Comparison of ENCODE assay signal across 8 mouse cellular contexts in the genomic region with DNA sequence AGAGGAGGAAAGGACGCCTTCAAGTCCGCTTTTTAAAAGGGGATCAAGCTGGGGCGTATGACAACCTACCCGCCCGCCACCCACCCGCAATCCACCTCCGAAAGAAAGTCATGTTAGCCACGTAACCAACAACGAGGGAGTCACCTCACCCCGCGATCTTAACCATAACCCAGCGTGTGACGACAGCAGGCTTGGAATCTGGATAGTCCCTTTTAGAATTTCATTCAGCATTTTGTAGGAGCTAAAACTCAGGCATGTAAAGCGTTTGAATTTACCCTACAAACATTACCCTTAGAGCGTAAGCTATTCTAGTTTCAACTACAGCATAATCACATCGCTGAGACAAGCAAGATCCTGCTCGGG. TPM values are rescaled to one million over a fixed set of nuclear protein-coding genes. Genes with fewer than 3 reads are reported as not detected.
DNase-seq lines count a peak whose midpoint lies in the region; ATAC-seq and TF ChIP-seq lines count a peak whose summit lies in the region.

No protein-coding gene starts in this region.

- H3K9me3 ChIP-seq in heart, embryonic 10.5 days: no peaks in the 10 kb centered on the region
- no peaks in the 10 kb centered on the region for H3K9me3 ChIP-seq in CH12.LX (replicated peaks; ENCODE audit: low read length)
- H3K9me3 ChIP-seq in forebrain, embryonic 14.5 days (replicated peaks; ENCODE audit: control insufficient read depth, low read length): no peaks in the 10 kb centered on the region
- no peaks in the 10 kb centered on the region for H3K9me3 ChIP-seq in liver, embryonic 14.5 days (ENCODE audit: control insufficient read depth, low read length)

- H3K27me3 ChIP-seq in heart, embryonic 10.5 days (ENCODE audit: insufficient read depth, poor library complexity, severe bottlenecking): no peaks in the 10 kb centered on the region
- no peaks in the 10 kb centered on the region for H3K27me3 ChIP-seq in CH12.LX (replicated peaks)
- no peaks in the 10 kb centered on the region for H3K27me3 ChIP-seq in forebrain, embryonic 14.5 days (replicated peaks; ENCODE audit: control insufficient read depth, insufficient read depth, low read length)
- no peaks in the 10 kb centered on the region for H3K27me3 ChIP-seq in liver, embryonic 14.5 days (ENCODE audit: control insufficient read depth, insufficient read depth, low read length)

- DNase-seq in heart, embryonic 10.5 days (ENCODE audit: low spot score): no peak
- no peak for DNase-seq in heart, adult 9 months (ENCODE audit: low spot score in 2 of 2)
- DNase-seq in CH12.LX (ENCODE audit: extremely low read depth): no peak
- no peak for DNase-seq in forebrain, embryonic 14.5 days (ENCODE audit: low spot score)
- no peak for DNase-seq in liver, embryonic 14.5 days (ENCODE audit: low read depth in 3 of 3, low spot score in 3 of 3)
- no peak for DNase-seq in gastrocnemius, postnatal 4 days (ENCODE audit: low spot score in 2 of 2)
- DNase-seq in yolk sac, embryonic 10.5 days (ENCODE audit: low spot score): no peak
- DNase-seq in embryo, embryonic 11 days: no peak

- H3K27ac ChIP-seq in heart, embryonic 10.5 days: peak overlapping the region; percentile 90
- peak overlapping the region; percentile 58 for H3K27ac ChIP-seq in CH12.LX (ENCODE audit: insufficient read depth, low read depth)
- H3K27ac ChIP-seq in forebrain, embryonic 14.5 days (ENCODE audit: low read depth, low read length): peak overlapping the region; percentile 78
- peak overlapping the region; percentile 80 for H3K27ac ChIP-seq in liver, embryonic 14.5 days

- H3K4me3 ChIP-seq in heart, embryonic 10.5 days: peak overlapping the region; percentile 80
- peak overlapping the region; percentile 69 to 78 (median 72) for H3K4me3 ChIP-seq in CH12.LX (replicated peaks in 1 of 3; ENCODE audit: low read depth in 2 of 3, low read length in 2 of 3, poor library complexity in 1 of 3)
- H3K4me3 ChIP-seq in forebrain, embryonic 14.5 days (ENCODE audit: low read depth, low read length): peak overlapping the region; percentile 72
- peak overlapping the region; percentile 68 to 83 for H3K4me3 ChIP-seq in liver, embryonic 14.5 days (ENCODE audit: insufficient read depth in 1 of 2, low read depth in 2 of 2, low read length in 2 of 2)

- H3K4me2 ChIP-seq in CH12.LX (ENCODE audit: insufficient read depth, low read depth, poor library complexity, severe bottlenecking): peak overlapping the region; percentile 88
- peak overlapping the region; percentile 90 for H3K4me2 ChIP-seq in forebrain, embryonic 14.5 days (ENCODE audit: low read length)
- H3K4me2 ChIP-seq in liver, embryonic 14.5 days (ENCODE audit: low read depth): peak overlapping the region; percentile 94

- dilution Hi-C loops in CH12.LX (cut with MboI; ENCODE audit: extremely low pct_ligation_motif_present, extremely low pct_unique_long_range_greater_than_20kb, low sequenced_read_pairs): no loop called here

- TF ChIP-seq RAD21 in CH12.LX (IDR thresholded peaks at IDR 0.05; ENCODE audit: low read depth, low read length): no peak

- no peaks in the 10 kb centered on the region for H3K36me3 ChIP-seq in heart, embryonic 10.5 days
- peaks cover 2 to 13% of the 10 kb centered on the region in 2 experiments for H3K36me3 ChIP-seq in CH12.LX (replicated peaks in 1 of 2; ENCODE audit: control insufficient read depth in 1 of 2, insufficient read depth in 1 of 2, low read length in 1 of 2)
- no peaks in the 10 kb centered on the region for H3K36me3 ChIP-seq in forebrain, embryonic 14.5 days (ENCODE audit: control insufficient read depth, insufficient read depth, low read length)
- no peaks in the 10 kb centered on the region for H3K36me3 ChIP-seq in liver, embryonic 14.5 days (replicated peaks; ENCODE audit: control insufficient read depth, insufficient read depth, low read depth)

- H3K4me1 ChIP-seq in heart, embryonic 10.5 days: peaks cover 11% of the 10 kb centered on the region; the same call in 1 of the 2 replicates
- H3K4me1 ChIP-seq in CH12.LX (ENCODE audit: control insufficient read depth in 1 of 2, insufficient read depth in 2 of 2): peaks cover 2 to 24% of the 10 kb centered on the region in 2 experiments; a peak in 3 of 4 replicates
- peaks cover 4% of the 10 kb centered on the region; the same call in 1 of the 2 replicates for H3K4me1 ChIP-seq in forebrain, embryonic 14.5 days (ENCODE audit: control insufficient read depth, insufficient read depth, low read length)
- peaks cover 9 to 10% of the 10 kb centered on the region in 2 experiments for H3K4me1 ChIP-seq in liver, embryonic 14.5 days (replicated peaks; ENCODE audit: control insufficient read depth in 2 of 2, insufficient read depth in 2 of 2, low read length in 1 of 2)

- no peak; the same call in 1 of the 2 replicates for ATAC-seq in forebrain, embryonic 14.5 days
- peak; percentile 40; the same call in 1 of the 2 replicates for ATAC-seq in liver, embryonic 14.5 days (ENCODE audit: insufficient read depth)

- peak overlapping the region; percentile 75 for H3K9ac ChIP-seq in CH12.LX (ENCODE audit: insufficient read depth, low read depth)
- peak overlapping the region; percentile 80 for H3K9ac ChIP-seq in forebrain, embryonic 14.5 days (ENCODE audit: low read length)
- peak overlapping the region; percentile 89 for H3K9ac ChIP-seq in liver, embryonic 14.5 days (replicated peaks)

- TF ChIP-seq EP300 in CH12.LX (IDR thresholded peaks at IDR 0.05; ENCODE audit: low read length): no peak
- no peak for TF ChIP-seq EP300 in liver, embryonic 14.5 days (IDR thresholded peaks at IDR 0.05; ENCODE audit: low read depth)

- TF ChIP-seq CTCF in CH12.LX (conservative IDR thresholded peaks at IDR 0.05 in 1 of 2, IDR thresholded peaks at IDR 0.05 in 1 of 2; ENCODE audit: low read depth in 2 of 2, low read length in 2 of 2): no peak
- no peak for TF ChIP-seq CTCF in liver, embryonic 14.5 days (IDR thresholded peaks at IDR 0.05; ENCODE audit: low read depth)

- in situ Hi-C loops in CH12.LX (cut with MboI; ENCODE audit: low pct_ligation_motif_present, low pct_unique_long_range_greater_than_20kb, low sequenced_read_pairs): no loop called here

- H3K79me2 ChIP-seq in CH12.LX (replicated peaks; ENCODE audit: control insufficient read depth, extremely low read depth, insufficient read depth, poor library complexity, severe bottlenecking): 0 out of 2 replicates have a peak, but pooled peaks cover 3% of the 10 kb centered on the region

- 1% methylated on average over 17 of the region's 17 CpGs for WGBS in heart, embryonic 10.5 days
- under 1% methylated on average over 17 of the region's 17 CpGs for WGBS in forebrain, embryonic 14.5 days
- WGBS in liver, embryonic 14.5 days (ENCODE audit: insufficient replicate concordance): under 1% methylated on average over 17 of the region's 17 CpGs

- TF ChIP-seq POLR2A in CH12.LX (IDR thresholded peaks at IDR 0.05; ENCODE audit: low read depth, low read length): no peak

TF ChIP-seq in CH12.LX, 34 proteins besides CTCF, POLR2A, EP300 and RAD21 (continues in another document):
- 0 out of 2 replicates have a peak, but pooled peaks have one; percentile 0 for TF ChIP-seq MYC (IDR thresholded peaks at IDR 0.05; ENCODE audit: low read depth, low read length)
- TF ChIP-seq TBP (conservative IDR thresholded peaks at IDR 0.05; ENCODE audit: low read depth, low read length): no peak
- TF ChIP-seq PAX5 (IDR thresholded peaks at IDR 0.05; ENCODE audit: low read length): no peak
- TF ChIP-seq TCF12 (IDR thresholded peaks at IDR 0.05; ENCODE audit: low read depth, low read length): no peak
- no peak for TF ChIP-seq GABPA (IDR thresholded peaks at IDR 0.05; ENCODE audit: insufficient replicate concordance, low read depth, low read length)
- no peak for TF ChIP-seq CHD2 (IDR thresholded peaks at IDR 0.05; ENCODE audit: low read length)
- TF ChIP-seq ETS1 (conservative IDR thresholded peaks at IDR 0.05; ENCODE audit: low read depth, low read length): no peak
- TF ChIP-seq ELF1 (IDR thresholded peaks at IDR 0.05; ENCODE audit: low read depth, low read length): no peak
- peak; percentile 28; the same call in 1 of the 2 replicates for TF ChIP-seq ZMIZ1 (IDR thresholded peaks at IDR 0.05; ENCODE audit: low read depth, low read length)
- TF ChIP-seq IRF4 (IDR thresholded peaks at IDR 0.05; ENCODE audit: low read depth, low read length): no peak
- no peak for TF ChIP-seq UBTF (IDR thresholded peaks at IDR 0.05; ENCODE audit: low read depth, low read length)
- TF ChIP-seq HCFC1 (IDR thresholded peaks at IDR 0.05; ENCODE audit: low read depth, low read length): no peak

RNA-seq across cellular contexts. Expression of gene Snx14, which starts 0.5 kb away (rescaled TPM):
- 25.4 and 29.9 TPM in 2 replicates for polyA plus RNA-seq in heart, embryonic 10.5 days (2016; fragmentation: Nextera tagmentation; extraction: Ambion mirVana)
- total RNA-seq in CH12.LX (2012; rRNA removed) (8.0 and 8.7 TPM in 2 replicates), CH12.LX (2014; rRNA removed) (13.9 and 17.4 TPM in 2 replicates)
- polyA plus RNA-seq in CH12.LX (2012; ENCODE audit: insufficient read length, low read depth): 10.0 and 10.6 TPM in 2 replicates
- polyA plus RNA-seq in forebrain, embryonic 14.5 days (2014; fragmentation: Nextera tagmentation; extraction: Ambion mirVana): 22.1 and 25.1 TPM in 2 replicates
- polyA plus RNA-seq in liver, embryonic 14.5 days (2012; rRNA removed): 4.8 and 8.6 TPM in 2 replicates
- 9.9 and 10.1 TPM in 2 replicates for polyA plus RNA-seq in liver, embryonic 14.5 days (2014; fragmentation: Nextera tagmentation; extraction: Ambion mirVana)
- total RNA-seq in gastrocnemius, postnatal 4 days (2021): 10 to 100 TPM; 24.7 to 25.6 TPM

RNA-seq across cellular contexts. Expression of gene Gm20537, which starts 17.2 kb away (rescaled TPM):
- 0.58 and 0.78 TPM in 2 replicates for polyA plus RNA-seq in heart, embryonic 10.5 days (2016; fragmentation: Nextera tagmentation; extraction: Ambion mirVana)
- total RNA-seq in CH12.LX (2012; rRNA removed) (0.67 TPM in 1 of 2 replicates, not detected in the other), CH12.LX (2014; rRNA removed) (not detected in 2 replicates)
- 3.9 and 9.4 TPM in 2 replicates for polyA plus RNA-seq in CH12.LX (2012; ENCODE audit: insufficient read length, low read depth)
- 0.50 and 0.89 TPM in 2 replicates for polyA plus RNA-seq in forebrain, embryonic 14.5 days (2014; fragmentation: Nextera tagmentation; extraction: Ambion mirVana)
- 0.06 and 0.57 TPM in 2 replicates for polyA plus RNA-seq in liver, embryonic 14.5 days (2012; rRNA removed)
- polyA plus RNA-seq in liver, embryonic 14.5 days (2014; fragmentation: Nextera tagmentation; extraction: Ambion mirVana): 0.20 TPM in 1 of 2 replicates, not detected in the other
- total RNA-seq in gastrocnemius, postnatal 4 days (2021): 1 to 10 TPM; 1.2 to 1.7 TPM

RNA-seq across cellular contexts. Expression of gene Syncrip, which starts 43.2 kb away (rescaled TPM):
- polyA plus RNA-seq in heart, embryonic 10.5 days (2016; fragmentation: Nextera tagmentation; extraction: Ambion mirVana): 78.4 and 96.1 TPM in 2 replicates
- total RNA-seq in CH12.LX (2012; rRNA removed) (102 and 141 TPM in 2 replicates), CH12.LX (2014; rRNA removed) (227 and 267 TPM in 2 replicates)
- polyA plus RNA-seq in CH12.LX (2012; ENCODE audit: insufficient read length, low read depth): 213 and 267 TPM in 2 replicates
- 139 and 157 TPM in 2 replicates for polyA plus RNA-seq in forebrain, embryonic 14.5 days (2014; fragmentation: Nextera tagmentation; extraction: Ambion mirVana)
- 10.7 and 24.3 TPM in 2 replicates for polyA plus RNA-seq in liver, embryonic 14.5 days (2012; rRNA removed)
- polyA plus RNA-seq in liver, embryonic 14.5 days (2014; fragmentation: Nextera tagmentation; extraction: Ambion mirVana): 47.0 and 53.4 TPM in 2 replicates
- total RNA-seq in gastrocnemius, postnatal 4 days (2021): 100 to 1,000 TPM in 1 of 2 experiments, 10 to 100 TPM in 1; 91.0 to 105 TPM
